8 mouse cellular contexts compared by ENCODE assay signal in genomic region chr6:5383336-5384177, GRCm38 (mm10). TPM values are rescaled to one million over a fixed set of nuclear protein-coding genes. Genes with fewer than 3 reads are reported as not detected.
DNase-seq lines count a peak whose midpoint lies in the region; ATAC-seq lines count a peak whose summit lies in the region.

Gene Asb4 (plus strand): TSS chr6:5383386.

- peak within 1 kb of the TSS; percentile 81 for H3K27ac ChIP-seq in embryonic facial prominence, embryonic 12.5 days
- peak within 1 kb of the TSS; percentile 71 for H3K27ac ChIP-seq in hindbrain, embryonic 15.5 days (replicated peaks)
- peak within 1 kb of the TSS; percentile 96 for H3K27ac ChIP-seq in midbrain, embryonic 12.5 days (replicated peaks)

- DNase-seq in kidney, postnatal 4 days = peak; percentile 13 to 25
- no peak for DNase-seq in kidney, postnatal 14 days
- DNase-seq in urinary bladder, postnatal 4 days (ENCODE audit: low spot score in 2 of 2) = no peak
- no peak for DNase-seq in frontal cortex, postnatal 36 days (ENCODE audit: low spot score in 2 of 2)
- DNase-seq in adrenal gland, adult 18-20 months (ENCODE audit: low spot score in 2 of 2) = no peak

- no peak; the same call in 1 of the 2 replicates for ATAC-seq in embryonic facial prominence, embryonic 12.5 days (ENCODE audit: insufficient number of reproducible peaks, insufficient read depth, low FRiP score, low TSS enrichment)
- ATAC-seq in hindbrain, embryonic 15.5 days (ENCODE audit: low FRiP score, low read depth) = peak; percentile 64
- peak; percentile 59 for ATAC-seq in midbrain, embryonic 12.5 days (ENCODE audit: low FRiP score, low read depth)

- peak within 1 kb of the TSS; percentile 57 for H3K4me2 ChIP-seq in embryonic facial prominence, embryonic 12.5 days (replicated peaks)
- peak within 1 kb of the TSS; percentile 55 for H3K4me2 ChIP-seq in hindbrain, embryonic 15.5 days
- peak within 1 kb of the TSS; percentile 50 for H3K4me2 ChIP-seq in midbrain, embryonic 12.5 days (replicated peaks)

- no peaks in the 10 kb centered on the region for H3K36me3 ChIP-seq in embryonic facial prominence, embryonic 12.5 days
- H3K36me3 ChIP-seq in hindbrain, embryonic 15.5 days = no peaks in the 10 kb centered on the region
- no peaks in the 10 kb centered on the region for H3K36me3 ChIP-seq in midbrain, embryonic 12.5 days

- WGBS in embryonic facial prominence, embryonic 12.5 days = 4% methylated on average over 19 of the region's 19 CpGs
- 3% methylated on average over 19 of the region's 19 CpGs for WGBS in hindbrain, embryonic 15.5 days
- 4% methylated on average over 19 of the region's 19 CpGs for WGBS in midbrain, embryonic 12.5 days

- H3K4me3 ChIP-seq in embryonic facial prominence, embryonic 12.5 days = peak within 1 kb of the TSS; percentile 27
- H3K4me3 ChIP-seq in hindbrain, embryonic 15.5 days = peak within 1 kb of the TSS; percentile 33
- peak within 1 kb of the TSS; percentile 25 for H3K4me3 ChIP-seq in midbrain, embryonic 12.5 days

- H3K9ac ChIP-seq in embryonic facial prominence, embryonic 12.5 days = peak within 1 kb of the TSS; percentile 19; the same call in 1 of the 2 replicates
- peak within 1 kb of the TSS; percentile 36 for H3K9ac ChIP-seq in hindbrain, embryonic 15.5 days
- peak within 1 kb of the TSS; percentile 53 for H3K9ac ChIP-seq in midbrain, embryonic 12.5 days (replicated peaks)

- H3K4me1 ChIP-seq in embryonic facial prominence, embryonic 12.5 days = peaks cover 36% of the 10 kb centered on the region
- H3K4me1 ChIP-seq in hindbrain, embryonic 15.5 days (replicated peaks) = peaks cover 47% of the 10 kb centered on the region
- H3K4me1 ChIP-seq in midbrain, embryonic 12.5 days = peaks cover 52% of the 10 kb centered on the region

- no peaks in the 10 kb centered on the region for H3K9me3 ChIP-seq in embryonic facial prominence, embryonic 12.5 days
- no peaks in the 10 kb centered on the region for H3K9me3 ChIP-seq in hindbrain, embryonic 15.5 days
- H3K9me3 ChIP-seq in midbrain, embryonic 12.5 days = no peaks in the 10 kb centered on the region

- H3K27me3 ChIP-seq in embryonic facial prominence, embryonic 12.5 days = no peaks in the 10 kb centered on the region
- H3K27me3 ChIP-seq in hindbrain, embryonic 15.5 days = no peaks in the 10 kb centered on the region
- H3K27me3 ChIP-seq in midbrain, embryonic 12.5 days = no peaks in the 10 kb centered on the region

RNA-seq across cellular contexts. Expression of gene Asb4, which starts in this region (rescaled TPM):
- 60.3 and 66.7 TPM in 2 replicates for polyA plus RNA-seq in embryonic facial prominence, embryonic 12.5 days (2016; fragmentation: Nextera tagmentation; extraction: Ambion mirVana)
- polyA plus RNA-seq in hindbrain, embryonic 15.5 days (2015; fragmentation: Nextera tagmentation; extraction: Ambion mirVana) = 15.8 and 15.9 TPM in 2 replicates
- 15.3 and 21.5 TPM in 2 replicates for polyA plus RNA-seq in midbrain, embryonic 12.5 days (2016; fragmentation: Nextera tagmentation; extraction: Ambion mirVana)
- total RNA-seq in adrenal gland, adult 18-20 months (2021) = 1 to 10 TPM in 1 of 2 experiments, under 1 TPM in 1; 0.80 to 1.1 TPM

Comparison
In these comparisons a context has a peak if more than half of its experiments do, and no peak if none do; other contexts are left out.
1. DNase-seq: peak in kidney, postnatal 4 days (2 of 2); none in kidney, postnatal 14 days (single experiment), urinary bladder, postnatal 4 days (0 of 2), frontal cortex, postnatal 36 days (0 of 2) and adrenal gland, adult 18-20 months (0 of 2).
2. Peak in every context shown above with its lines, with median percentiles within 50 percentile points of each other: H3K27ac ChIP-seq, H3K4me2 ChIP-seq, H3K4me3 ChIP-seq and H3K9ac ChIP-seq.